Mouse (Mus musculus) forebrain, embryonic 16.5 days (tissue): ENCODE data around the gene Slc9a8. TPM values are rescaled to one million over a fixed set of nuclear protein-coding genes. Genes with fewer than 3 reads are reported as not detected.

Source experiments
- ATAC-seq: fragments of 200-750 bp; cut with Nextera tagmentation; 2 replicates; pipeline ENCODE4 v1.8.0; 2017; ENCODE audit warnings: mild to moderate bottlenecking, moderate library complexity
- H3K27ac ChIP-seq: fragments of 300-500 bp; sonication (generic); 2 replicates; pipeline ENCODE4 v1.5.1; 2014; ENCODE audit warnings: low read length, control low read depth
- H3K27me3 ChIP-seq: fragments of 300-500 bp; sonication (generic); replicated peaks from 2 replicates; pipeline ENCODE4 v1.6.1; 2014; ENCODE audit warnings: low read length; ENCODE audit not compliant: control insufficient read depth, insufficient read depth
- H3K36me3 ChIP-seq: fragments of 300-500 bp; sonication (generic); 2 replicates; pipeline ENCODE4 v1.6.1; 2014; ENCODE audit not compliant: control insufficient read depth, insufficient read depth
- H3K4me1 ChIP-seq: fragments of 300-500 bp; sonication (generic); replicated peaks from 2 replicates; pipeline ENCODE4 v1.6.1; 2014; ENCODE audit warnings: low read length; ENCODE audit not compliant: control insufficient read depth, insufficient read depth
- H3K4me2 ChIP-seq: fragments of 300-500 bp; sonication (generic); 2 replicates; pipeline ENCODE4 v1.6.1; 2014; ENCODE audit warnings: mild to moderate bottlenecking, low read length, control low read depth
- H3K4me3 ChIP-seq: fragments of 300-500 bp; sonication (generic); replicated peaks from 2 replicates; pipeline ENCODE4 v1.5.1; 2014; ENCODE audit warnings: mild to moderate bottlenecking, low read length, control low read depth
- H3K9ac ChIP-seq: fragments of 300-500 bp; sonication (generic); replicated peaks from 2 replicates; pipeline ENCODE4 v1.6.1; 2014; ENCODE audit warnings: low read depth, low read length, control low read depth
- H3K9me3 ChIP-seq: fragments of 300-500 bp; sonication (generic); 2 replicates; pipeline ENCODE4 v1.6.1; 2016; ENCODE audit warnings: low read length; ENCODE audit not compliant: control insufficient read depth
- WGBS: fragments of 180-500 bp; shearing (Covaris S2); extraction: QIAGEN DNeasy Blood & Tissue Kit; methylation state at CpG from one replicate; pipeline ENCODE4 v1.1.7; 2014; 5-methylcytosine and 5-hydroxymethylcytosine counted together
- polyA plus RNA-seq: library from polyadenylated mRNA; unstranded; fragments of >200 nt; fragmentation: Nextera tagmentation; extraction: Ambion mirVana; gene quantifications from 2 replicates; pipeline ENCODE4 v1.2.1, GENCODE M21; 2015

The Slc9a8 gene
- polyA plus RNA-seq, 1 experiment from 2014 or later = 24.0 TPM

GRCm38 (mm10) chr2:167506546-167507260, 85.2 kb downstream of the Slc9a8 start:
- WGBS = 93% methylated on average over 10 of the region's 10 CpGs
- Histone ChIP-seq H3K36me3 (peaks cover 8% of the 10 kb centered on the region; the same call in 1 of the 2 replicates), H3K27me3 (no peaks in the 10 kb centered on the region), H3K27ac (no peak overlapping the region), H3K9ac (no peak overlapping the region), H3K4me2 (no peak overlapping the region), H3K4me3 (no peak overlapping the region), H3K4me1 (peaks cover 26% of the 10 kb centered on the region), H3K9me3 (no peaks in the 10 kb centered on the region)
- ATAC-seq = no peak

GRCm38 (mm10) chr2:167507719-167508385, 86.3 kb downstream of the Slc9a8 start:
- Histone ChIP-seq H3K4me2 (no peak overlapping the region), H3K27me3 (no peaks in the 10 kb centered on the region), H3K27ac (no peak overlapping the region), H3K9ac (no peak overlapping the region), H3K9me3 (no peaks in the 10 kb centered on the region), H3K4me3 (no peak overlapping the region), H3K36me3 (peaks cover 19% of the 10 kb centered on the region), H3K4me1 (peaks cover 26% of the 10 kb centered on the region)
- 95% methylated on average over 3 of the region's 3 CpGs for WGBS
- ATAC-seq = no peak

- Histone ChIP-seq H3K27ac (no peak overlapping the region), H3K4me2 (no peak overlapping the region), H3K9me3 (no peaks in the 10 kb centered on the region), H3K27me3 (no peaks in the 10 kb centered on the region), H3K9ac (no peak overlapping the region), H3K4me1 (peaks cover 26% of the 10 kb centered on the region), H3K36me3 (peaks cover 22% of the 10 kb centered on the region), H3K4me3 (no peak overlapping the region)
- no peak for ATAC-seq
- WGBS = 91% methylated on average over 4 of the region's 4 CpGs
Observed at GRCm38 (mm10) chr2:167508569-167508968, 87.1 kb downstream of the Slc9a8 start.

- Histone ChIP-seq H3K4me1 (peaks cover 12% of the 10 kb centered on the region), H3K36me3 (peaks cover 39% of the 10 kb centered on the region)
- 85% methylated on average over 3 of the region's 3 CpGs for WGBS
Observed at GRCm38 (mm10) chr2:167510485-167510884, 89.0 kb downstream of the Slc9a8 start.

GRCm38 (mm10) chr2:167512365-167512764, 90.9 kb downstream of the Slc9a8 start:
- Histone ChIP-seq H3K4me1 (no peaks in the 10 kb centered on the region), H3K4me3 (no peak overlapping the region), H3K9ac (no peak overlapping the region), H3K36me3 (peaks cover 47% of the 10 kb centered on the region), H3K27ac (no peak overlapping the region), H3K4me2 (no peak overlapping the region), H3K9me3 (no peaks in the 10 kb centered on the region), H3K27me3 (no peaks in the 10 kb centered on the region)
- 94% methylated on average over 9 of the region's 9 CpGs for WGBS
- ATAC-seq = no peak

More at GRCm38 (mm10) chr2:167510485-167510884, 89.0 kb downstream of the Slc9a8 start:
- Histone ChIP-seq H3K27me3 (no peaks in the 10 kb centered on the region), H3K27ac (no peak overlapping the region), H3K4me2 (no peak overlapping the region), H3K4me3 (no peak overlapping the region), H3K9ac (no peak overlapping the region), H3K9me3 (no peaks in the 10 kb centered on the region)
- ATAC-seq = no peak

GRCm38 (mm10) chr2:167512970-167513369, 91.5 kb downstream of the Slc9a8 start:
- no peak for ATAC-seq
- 90% methylated on average over 5 of the region's 5 CpGs for WGBS
- H3K9ac ChIP-seq = no peak overlapping the region
- H3K27me3 ChIP-seq = no peaks in the 10 kb centered on the region
- H3K36me3 ChIP-seq = peaks cover 52% of the 10 kb centered on the region
- H3K4me3 ChIP-seq = no peak overlapping the region
- H3K4me1 ChIP-seq = no peaks in the 10 kb centered on the region
- no peak overlapping the region for H3K4me2 ChIP-seq
- no peak overlapping the region for H3K27ac ChIP-seq
- H3K9me3 ChIP-seq = no peaks in the 10 kb centered on the region

- 96% methylated on average over 4 of the region's 4 CpGs for WGBS
- no peak overlapping the region for H3K4me2 ChIP-seq
- no peaks in the 10 kb centered on the region for H3K27me3 ChIP-seq
- H3K4me1 ChIP-seq = no peaks in the 10 kb centered on the region
- no peak overlapping the region for H3K4me3 ChIP-seq
- H3K27ac ChIP-seq = no peak overlapping the region
- peaks cover 53% of the 10 kb centered on the region for H3K36me3 ChIP-seq
- no peaks in the 10 kb centered on the region for H3K9me3 ChIP-seq
- H3K9ac ChIP-seq = no peak overlapping the region
- no peak for ATAC-seq
Observed at GRCm38 (mm10) chr2:167514641-167515040, 93.1 kb downstream of the Slc9a8 start.

- Histone ChIP-seq H3K4me3 (no peak overlapping the region), H3K36me3 (peaks cover 53% of the 10 kb centered on the region), H3K4me1 (no peaks in the 10 kb centered on the region), H3K9me3 (no peaks in the 10 kb centered on the region), H3K9ac (no peak overlapping the region), H3K4me2 (no peak overlapping the region), H3K27me3 (no peaks in the 10 kb centered on the region), H3K27ac (no peak overlapping the region)
- 94% methylated on average over 5 of the region's 5 CpGs for WGBS
- no peak for ATAC-seq
Observed at GRCm38 (mm10) chr2:167515688-167516087, 94.2 kb downstream of the Slc9a8 start.

GRCm38 (mm10) chr2:167519606-167520252, 98.2 kb downstream of the Slc9a8 start:
- Histone ChIP-seq H3K4me2 (no peak overlapping the region), H3K4me1 (no peaks in the 10 kb centered on the region), H3K27me3 (no peaks in the 10 kb centered on the region), H3K9me3 (no peaks in the 10 kb centered on the region), H3K27ac (no peak overlapping the region), H3K9ac (no peak overlapping the region), H3K36me3 (peaks cover 21% of the 10 kb centered on the region), H3K4me3 (no peak overlapping the region)
- WGBS = 81% methylated on average over 5 of the region's 5 CpGs
- no peak for ATAC-seq
